Mouse (Mus musculus) testis, adult 2 months (tissue): ENCODE results near the gene Gm9732.
"Not testable (repeated sequence)": the region's sequence is repeated elsewhere in the genome, so short reads cannot be mapped to it uniquely, and the experiment has no call there.

Experiments
- CTCF ChIP-seq: fragments of 200-500 bp; IDR thresholded peaks from 2 replicates; pipeline ENCODE4 v1.5.1; 2012; ENCODE audit warnings: low read depth, mild to moderate bottlenecking, inconsistent platforms, low read length, moderate library complexity; ENCODE audit not compliant: control insufficient read depth, insufficient read depth, insufficient replicate concordance
- POLR2A ChIP-seq: fragments of 200-500 bp; IDR thresholded peaks from 2 replicates; pipeline ENCODE4 v1.6.1; 2012; ENCODE audit warnings: low read depth, mild to moderate bottlenecking, inconsistent platforms, low read length, moderate library complexity; ENCODE audit not compliant: control insufficient read depth

GRCm38 (mm10) chr14:43352944-43353343 is 78.1 kb downstream of the Gm9732 start:
- not testable (repeated sequence) for TF ChIP-seq POLR2A, CTCF
